Mouse (Mus musculus) hindbrain, embryonic 14.5 days (tissue): ENCODE results near the gene Babam2. TPM values are rescaled to one million over a fixed set of nuclear protein-coding genes. Genes with fewer than 3 reads are reported as not detected.

Experiments
- ATAC-seq: fragments of 200-750 bp; cut with Nextera tagmentation; 2 replicates; pipeline ENCODE4 v1.8.0; 2017; ENCODE audit warnings: moderate number of reproducible peaks, mild to moderate bottlenecking, moderate TSS enrichment, moderate library complexity; ENCODE audit not compliant: low FRiP score
- DNase-seq: peaks from one replicate; pipeline ENCODE4 v3.0.0-alpha.2; 2015; ENCODE audit warnings: low spot score
- H3K27ac ChIP-seq: fragments of 300-500 bp; sonication (generic); 2 replicates; pipeline ENCODE4 v1.5.1; 2014; ENCODE audit warnings: mild to moderate bottlenecking, moderate library complexity
- H3K27me3 ChIP-seq: fragments of 300-500 bp; sonication (generic); 2 replicates; pipeline ENCODE4 v1.6.1; 2014; ENCODE audit warnings: mild to moderate bottlenecking, low read length, mixed read lengths; ENCODE audit not compliant: control insufficient read depth, insufficient read depth
- H3K36me3 ChIP-seq: fragments of 300-500 bp; sonication (generic); replicated peaks from 2 replicates; pipeline ENCODE4 v1.6.1; 2014; ENCODE audit not compliant: control insufficient read depth, insufficient read depth
- H3K4me1 ChIP-seq: fragments of 300-500 bp; sonication (generic); replicated peaks from 2 replicates; pipeline ENCODE4 v1.6.1; 2014; ENCODE audit warnings: antibody characterized with exemption, low read length, mixed read lengths; ENCODE audit not compliant: control insufficient read depth, insufficient read depth
- H3K4me2 ChIP-seq: fragments of 300-500 bp; sonication (generic); replicated peaks from 2 replicates; pipeline ENCODE4 v1.6.1; 2014; ENCODE audit warnings: mild to moderate bottlenecking, moderate library complexity
- H3K4me3 ChIP-seq: fragments of 300-500 bp; sonication (generic); replicated peaks from 2 replicates; pipeline ENCODE4 v1.5.1; 2014; ENCODE audit warnings: mild to moderate bottlenecking, low read length
- H3K9ac ChIP-seq: fragments of 300-500 bp; sonication (generic); 2 replicates; pipeline ENCODE4 v1.6.1; 2014
- H3K9me3 ChIP-seq: fragments of 300-500 bp; sonication (generic); 2 replicates; pipeline ENCODE4 v1.6.1; 2016; ENCODE audit warnings: low read length; ENCODE audit not compliant: control insufficient read depth
- WGBS: fragments of 180-500 bp; shearing (Covaris S2); extraction: QIAGEN DNeasy Blood & Tissue Kit; methylation state at CpG from one replicate; pipeline ENCODE4 v1.1.7; 2014; 5-methylcytosine and 5-hydroxymethylcytosine counted together
- polyA plus RNA-seq: library from polyadenylated mRNA; unstranded; fragments of >200 nt; fragmentation: Nextera tagmentation; extraction: Ambion mirVana; gene quantifications from 2 replicates; pipeline ENCODE4 v1.2.1, GENCODE M21; 2014

Gene Babam2
- polyA plus RNA-seq, 1 experiment from 2014 or later, result 39.8 TPM

GRCm38 (mm10) chr5:32078986-32079385 is 381.5 kb downstream of the Babam2 start:
- H3K9ac ChIP-seq, result no peak overlapping the region
- no peaks in the 10 kb centered on the region for H3K9me3 ChIP-seq
- ATAC-seq (no peak), DNase-seq (no peak)
- no peaks in the 10 kb centered on the region for H3K36me3 ChIP-seq
- WGBS, result 83% methylated on average over 4 of the region's 4 CpGs
- H3K4me3 ChIP-seq, result no peak overlapping the region
- H3K27ac ChIP-seq, result no peak overlapping the region
- peaks cover 5% of the 10 kb centered on the region; the same call in 1 of the 2 replicates for H3K4me1 ChIP-seq
- H3K4me2 ChIP-seq, result no peak overlapping the region
- no peaks in the 10 kb centered on the region for H3K27me3 ChIP-seq

GRCm38 (mm10) chr5:32080490-32081219 is 383.2 kb downstream of the Babam2 start:
- H3K27ac ChIP-seq, result 0 out of 2 replicates have a peak overlapping the region, but pooled peaks have one; percentile 5
- peaks cover 5% of the 10 kb centered on the region; the same call in 1 of the 2 replicates for H3K4me1 ChIP-seq
- DNase-seq, result no peak
- H3K4me2 ChIP-seq, result no peak overlapping the region
- H3K9ac ChIP-seq, result no peak overlapping the region
- 34% methylated on average over 7 of the region's 7 CpGs for WGBS
- no peaks in the 10 kb centered on the region for H3K27me3 ChIP-seq
- H3K4me3 ChIP-seq, result no peak overlapping the region
- no peaks in the 10 kb centered on the region for H3K9me3 ChIP-seq
- H3K36me3 ChIP-seq, result no peaks in the 10 kb centered on the region
- no peak for ATAC-seq

GRCm38 (mm10) chr5:32084401-32084804 is 386.9 kb downstream of the Babam2 start:
- Histone ChIP-seq H3K9me3 (no peaks in the 10 kb centered on the region), H3K27me3 (no peaks in the 10 kb centered on the region), H3K27ac (no peak overlapping the region), H3K36me3 (no peaks in the 10 kb centered on the region), H3K4me1 (peaks cover 5% of the 10 kb centered on the region; the same call in 1 of the 2 replicates), H3K4me2 (no peak overlapping the region), H3K9ac (no peak overlapping the region), H3K4me3 (no peak overlapping the region)
- ATAC-seq (no peak), DNase-seq (no peak)
- 85% methylated on average over 10 of the region's 10 CpGs for WGBS

GRCm38 (mm10) chr5:32085566-32085965 is 388.1 kb downstream of the Babam2 start:
- WGBS, result 96% methylated on average over 2 of the region's 2 CpGs
- H3K4me2 ChIP-seq, result no peak overlapping the region
- H3K4me1 ChIP-seq, result peaks cover 5% of the 10 kb centered on the region; the same call in 1 of the 2 replicates
- H3K27me3 ChIP-seq, result no peaks in the 10 kb centered on the region
- no peak overlapping the region for H3K27ac ChIP-seq
- ATAC-seq (no peak), DNase-seq (no peak)
- no peaks in the 10 kb centered on the region for H3K36me3 ChIP-seq
- no peak overlapping the region for H3K9ac ChIP-seq
- H3K4me3 ChIP-seq, result no peak overlapping the region
- no peaks in the 10 kb centered on the region for H3K9me3 ChIP-seq

GRCm38 (mm10) chr5:32085971-32086370 is 388.5 kb downstream of the Babam2 start:
- no peaks in the 10 kb centered on the region for H3K9me3 ChIP-seq
- no peak overlapping the region for H3K9ac ChIP-seq
- H3K27me3 ChIP-seq, result no peaks in the 10 kb centered on the region
- no peaks in the 10 kb centered on the region for H3K36me3 ChIP-seq
- H3K27ac ChIP-seq, result no peak overlapping the region
- WGBS, result 85% methylated on average over 2 of the region's 2 CpGs
- no peak overlapping the region for H3K4me2 ChIP-seq
- no peak for DNase-seq
- H3K4me3 ChIP-seq, result no peak overlapping the region
- H3K4me1 ChIP-seq, result peaks cover 4% of the 10 kb centered on the region; the same call in 1 of the 2 replicates
- no peak for ATAC-seq

- no peak for ATAC-seq
- no peak overlapping the region for H3K4me2 ChIP-seq
Observed at GRCm38 (mm10) chr5:32086526-32087090, 389.1 kb downstream of the Babam2 start.

GRCm38 (mm10) chr5:32089481-32089880 is 392.0 kb downstream of the Babam2 start:
- Histone ChIP-seq H3K27ac (no peak overlapping the region), H3K4me2 (no peak overlapping the region), H3K9me3 (no peaks in the 10 kb centered on the region), H3K4me3 (no peak overlapping the region), H3K9ac (no peak overlapping the region), H3K4me1 (no peaks in the 10 kb centered on the region), H3K27me3 (no peaks in the 10 kb centered on the region), H3K36me3 (no peaks in the 10 kb centered on the region)
- no peak for DNase-seq
- no peak for ATAC-seq
- WGBS, result 66% methylated on average over 5 of the region's 5 CpGs

More at GRCm38 (mm10) chr5:32086526-32087090, 389.1 kb downstream of the Babam2 start:
- Histone ChIP-seq H3K9ac (no peak overlapping the region), H3K27ac (no peak overlapping the region), H3K4me3 (no peak overlapping the region), H3K9me3 (no peaks in the 10 kb centered on the region), H3K36me3 (no peaks in the 10 kb centered on the region), H3K4me1 (no peaks in the 10 kb centered on the region), H3K27me3 (no peaks in the 10 kb centered on the region)
- DNase-seq, result no peak
- 95% methylated on average over 6 of the region's 6 CpGs for WGBS

GRCm38 (mm10) chr5:32092281-32092680 is 394.8 kb downstream of the Babam2 start:
- no peak overlapping the region for H3K9ac ChIP-seq
- no peak overlapping the region for H3K4me2 ChIP-seq
- no peaks in the 10 kb centered on the region for H3K9me3 ChIP-seq
- no peaks in the 10 kb centered on the region for H3K4me1 ChIP-seq
- H3K36me3 ChIP-seq, result no peaks in the 10 kb centered on the region
- ATAC-seq (no peak), DNase-seq (no peak)
- no peaks in the 10 kb centered on the region for H3K27me3 ChIP-seq
- no peak overlapping the region for H3K4me3 ChIP-seq
- no peak overlapping the region for H3K27ac ChIP-seq

GRCm38 (mm10) chr5:32098691-32099090 is 401.2 kb downstream of the Babam2 start:
- DNase-seq (no peak), ATAC-seq (no peak)
- Histone ChIP-seq H3K4me2 (no peak overlapping the region), H3K4me1 (no peaks in the 10 kb centered on the region), H3K36me3 (no peaks in the 10 kb centered on the region), H3K9me3 (no peaks in the 10 kb centered on the region), H3K27me3 (no peaks in the 10 kb centered on the region), H3K27ac (no peak overlapping the region), H3K9ac (no peak overlapping the region), H3K4me3 (no peak overlapping the region)
- WGBS, result 65% methylated on average over 3 of the region's 3 CpGs
